Mouse (Mus musculus) c-Kit-positive CD71-positive TER-119-negative erythroid progenitor cells, embryonic 14.5 days (primary cell): ENCODE data around the gene Smndc1.
"Not testable (repeated sequence)": the region's sequence is repeated elsewhere in the genome, so short reads cannot be mapped to it uniquely, and the experiment has no call there.

Experiments used
- DNase-seq: peaks from one replicate; pipeline ENCODE4 v3.0.0-alpha.2; 2013; ENCODE audit warnings: low read depth

The Smndc1 gene

GRCm38 (mm10) chr19:53412149-53412848 lies 21.9 kb upstream of the Smndc1 start:
- DNase-seq: no peak

- no peak for DNase-seq
Observed at GRCm38 (mm10) chr19:53409663-53410307, 19.4 kb upstream of the Smndc1 start.

- no peak for DNase-seq
Observed at GRCm38 (mm10) chr19:53408398-53408797, 18.0 kb upstream of the Smndc1 start.

- no peak for DNase-seq
Observed at GRCm38 (mm10) chr19:53407350-53407749, 17.0 kb upstream of the Smndc1 start.

- no peak for DNase-seq
Observed at GRCm38 (mm10) chr19:53405810-53406209, 15.4 kb upstream of the Smndc1 start.

GRCm38 (mm10) chr19:53404837-53405356 lies 14.5 kb upstream of the Smndc1 start:
- no peak for DNase-seq

GRCm38 (mm10) chr19:53404219-53404836 lies 13.9 kb upstream of the Smndc1 start:
- no peak for DNase-seq

- no peak for DNase-seq
Observed at GRCm38 (mm10) chr19:53402741-53403432, 12.5 kb upstream of the Smndc1 start.

GRCm38 (mm10) chr19:53400332-53401110 lies 10.1 kb upstream of the Smndc1 start:
- no peak for DNase-seq

GRCm38 (mm10) chr19:53399213-53399612 lies 8.8 kb upstream of the Smndc1 start:
- no peak for DNase-seq

- DNase-seq: no peak
Observed at GRCm38 (mm10) chr19:53397451-53398233, 7.3 kb upstream of the Smndc1 start.

GRCm38 (mm10) chr19:53395805-53396204 lies 5.4 kb upstream of the Smndc1 start:
- DNase-seq: not testable (repeated sequence)

- not testable (repeated sequence) for DNase-seq
Observed at GRCm38 (mm10) chr19:53394956-53395355, 4.6 kb upstream of the Smndc1 start.

- DNase-seq: peak; percentile 59
Observed at GRCm38 (mm10) chr19:53394552-53394951, 4.2 kb upstream of the Smndc1 start.

- DNase-seq: no peak
Observed at GRCm38 (mm10) chr19:53393646-53394045, 3.3 kb upstream of the Smndc1 start.

GRCm38 (mm10) chr19:53392781-53393343 lies 2.5 kb upstream of the Smndc1 start:
- DNase-seq: no peak

- no peak for DNase-seq
Observed at GRCm38 (mm10) chr19:53391787-53392186, 1.4 kb upstream of the Smndc1 start.

- DNase-seq: no peak
Observed at GRCm38 (mm10) chr19:53391386-53391785, 1.0 kb upstream of the Smndc1 start.

GRCm38 (mm10) chr19:53389851-53390431 lies 437 bp downstream of the Smndc1 start:
- DNase-seq: no peak

GRCm38 (mm10) chr19:53389417-53389816 lies 961 bp downstream of the Smndc1 start:
- DNase-seq: no peak
